Mouse (Mus musculus) spleen, adult 2 months (tissue): Measurements from ENCODE around the gene AC124108.1. TPM values are rescaled to one million over a fixed set of nuclear protein-coding genes. Genes with fewer than 3 reads are reported as not detected.

Source experiments
- DNase-seq, 2 experiments: peaks; one replicate each; pipeline versions ENCODE4 v3.0.0 to v3.0.0-alpha.2; 2012 to 2021; ENCODE audit warnings: low spot score in 2 of 2, low read depth in 1 of 2
- H3K27ac ChIP-seq: fragments of 200-500 bp; 2 replicates; pipeline ENCODE4 v1.5.1; 2012; ENCODE audit warnings: low read length, inconsistent platforms; ENCODE audit not compliant: insufficient read depth
- H3K27me3 ChIP-seq: fragments of 200-500 bp; 2 replicates; pipeline ENCODE4 v1.6.1; 2012; ENCODE audit warnings: mild to moderate bottlenecking, moderate library complexity, low read length, inconsistent platforms; ENCODE audit not compliant: control insufficient read depth, insufficient read depth
- H3K36me3 ChIP-seq: fragments of 200-500 bp; 2 replicates; pipeline ENCODE4 v1.6.1; 2012; ENCODE audit warnings: mild to moderate bottlenecking, low read length, inconsistent platforms; ENCODE audit not compliant: control insufficient read depth, insufficient read depth
- H3K4me1 ChIP-seq: fragments of 200-500 bp; 2 replicates; pipeline ENCODE4 v1.6.1; 2011; ENCODE audit warnings: inconsistent platforms; ENCODE audit not compliant: control insufficient read depth, insufficient read depth, insufficient read length
- H3K4me3 ChIP-seq: fragments of 200-500 bp; 2 replicates; pipeline ENCODE4 v1.5.1; 2011; ENCODE audit warnings: mild to moderate bottlenecking, inconsistent platforms; ENCODE audit not compliant: insufficient read depth, insufficient read length; ENCODE audit errors: extremely low read depth
- CTCF ChIP-seq: fragments of 200-500 bp; IDR thresholded peaks from 2 replicates; pipeline ENCODE4 v1.5.1; 2011; ENCODE audit warnings: mild to moderate bottlenecking, inconsistent platforms; ENCODE audit not compliant: insufficient read depth, insufficient read length, insufficient replicate concordance; ENCODE audit errors: extremely low read depth
- POLR2A ChIP-seq: fragments of 200-500 bp; IDR thresholded peaks from 2 replicates; pipeline ENCODE4 v1.6.1; 2011; ENCODE audit warnings: low read depth, low read length, inconsistent platforms
- WGBS: fragments of 180-500 bp; shearing (Covaris S2); methylation state at CpG from one replicate; pipeline ENCODE4 v1.1.7; 2018; 5-methylcytosine and 5-hydroxymethylcytosine counted together
- polyA plus RNA-seq: library from polyadenylated mRNA; depleted of rRNA; stranded (reverse); fragments of >200 nt; gene quantifications from 2 replicates; pipeline ENCODE4 v1.2.3, GENCODE M21; 2012

Gene AC124108.1
- polyA plus RNA-seq, 1 experiment = not detected

DNA sequence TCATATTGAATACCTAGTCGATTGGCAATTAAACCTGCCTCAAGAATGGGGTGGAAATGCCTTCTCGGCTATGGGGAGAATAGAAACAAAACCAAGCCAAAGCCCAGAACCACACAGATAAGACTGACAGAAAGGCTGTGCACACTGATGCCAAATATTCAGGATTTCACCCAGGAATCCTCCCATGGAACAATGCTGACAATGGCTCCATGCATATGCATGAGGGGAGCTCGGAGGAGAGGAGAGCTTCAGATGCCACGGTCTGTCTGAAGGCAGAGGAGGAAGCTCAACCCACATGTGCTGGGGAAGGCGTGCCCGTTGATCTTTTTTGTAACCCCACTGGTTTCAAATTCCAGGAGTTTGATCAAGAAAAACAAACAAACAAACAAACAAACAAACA is 30.9 kb downstream of the AC124108.1 start:
- 44% methylated on average over 6 of the region's 6 CpGs for WGBS
- Histone ChIP-seq H3K4me3 (no peak overlapping the region), H3K36me3 (no peaks in the 10 kb centered on the region), H3K27me3 (no peaks in the 10 kb centered on the region), H3K4me1 (no peaks in the 10 kb centered on the region), H3K27ac (no peak overlapping the region)
- DNase-seq = no peak
- TF ChIP-seq POLR2A = no peak
- TF ChIP-seq CTCF = no peak

DNA sequence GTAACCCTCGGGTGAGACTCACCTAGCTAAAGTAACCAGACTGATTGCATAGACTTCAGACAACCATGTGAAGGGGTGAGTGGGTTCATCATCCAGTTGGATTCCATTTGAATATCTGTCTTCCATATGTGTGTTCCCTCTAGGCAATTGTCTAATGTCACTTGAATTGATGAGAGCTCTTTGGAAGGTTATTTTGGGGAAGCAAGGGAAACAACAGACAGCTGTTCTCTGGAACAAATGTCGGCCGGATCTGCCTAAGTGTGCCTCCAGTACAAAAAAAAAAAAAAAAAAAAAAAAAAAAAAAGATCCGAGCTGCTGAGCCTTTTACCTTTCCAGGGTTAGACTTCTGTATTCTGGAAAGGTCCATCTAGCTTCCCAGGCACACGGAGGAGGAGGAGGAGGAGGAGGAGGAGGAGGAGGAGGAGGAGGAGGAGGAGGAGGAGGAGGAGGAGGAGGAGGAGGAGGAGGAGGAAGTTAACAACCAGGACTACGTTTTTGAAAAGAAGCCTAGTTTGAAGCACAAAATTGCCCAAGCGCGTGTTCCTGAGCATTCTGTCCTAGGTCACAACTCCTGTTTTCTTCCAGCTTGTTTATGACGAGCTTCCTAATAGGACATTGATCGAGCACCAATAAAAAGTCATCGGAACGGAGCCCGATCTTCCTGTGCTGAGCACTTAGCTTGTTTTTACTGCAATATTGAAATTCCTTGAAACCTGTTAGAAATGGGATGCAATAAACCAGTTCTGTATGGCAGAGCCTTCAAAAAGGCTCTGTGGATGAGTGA is 35.2 kb downstream of the AC124108.1 start:
- Histone ChIP-seq H3K36me3 (no peaks in the 10 kb centered on the region), H3K27ac (no peak overlapping the region), H3K4me1 (no peaks in the 10 kb centered on the region), H3K27me3 (no peaks in the 10 kb centered on the region), H3K4me3 (no peak overlapping the region)
- no peak for TF ChIP-seq CTCF
- TF ChIP-seq POLR2A = no peak
- DNase-seq = no peak
- 71% methylated on average over 13 of the region's 13 CpGs for WGBS

DNA sequence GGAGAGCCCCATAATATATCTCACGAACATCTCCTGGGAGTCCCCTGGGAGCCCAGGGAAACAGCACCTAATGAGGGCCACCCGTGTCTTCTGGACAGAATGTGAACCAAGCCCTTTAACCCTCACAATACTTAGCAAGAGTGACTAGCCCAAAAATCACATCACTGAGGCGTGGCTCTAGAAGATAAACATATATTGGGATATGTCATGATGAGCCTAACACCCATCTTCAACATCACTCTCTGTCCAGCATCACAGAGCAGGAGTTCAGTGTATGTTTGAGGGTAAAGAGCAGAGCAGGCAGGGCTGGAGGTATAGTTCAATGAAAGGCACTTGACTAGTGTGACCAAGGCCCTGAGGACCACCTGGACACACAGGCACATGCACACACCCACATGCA is 38.4 kb downstream of the AC124108.1 start, which contains the start of gene Gm10188:
Gene Gm10188 (minus strand): TSS at position 101 of the 400 bp plus-strand sequence.
- H3K27ac ChIP-seq = no peak within 1 kb of the TSS
- H3K27me3 ChIP-seq = no peaks in the 10 kb centered on the region
- TF ChIP-seq POLR2A (no peak), CTCF (no peak)
- no peak within 1 kb of the TSS for H3K4me3 ChIP-seq
- DNase-seq = no peak
- H3K36me3 ChIP-seq = no peaks in the 10 kb centered on the region
- 86% methylated on average over 3 of the region's 3 CpGs for WGBS
- H3K4me1 ChIP-seq = no peaks in the 10 kb centered on the region

- no peak overlapping the region for H3K4me3 ChIP-seq
- no peaks in the 10 kb centered on the region for H3K4me1 ChIP-seq
- no peak for DNase-seq
- 82% methylated on average over 7 of the region's 7 CpGs for WGBS
- no peaks in the 10 kb centered on the region for H3K36me3 ChIP-seq
- no peak for TF ChIP-seq POLR2A
- TF ChIP-seq CTCF = no peak
- no peaks in the 10 kb centered on the region for H3K27me3 ChIP-seq
- no peak overlapping the region for H3K27ac ChIP-seq
Measured at GRCm38 (mm10) chr1:132231470-132232274, 40.4 kb downstream of the AC124108.1 start.

DNA sequence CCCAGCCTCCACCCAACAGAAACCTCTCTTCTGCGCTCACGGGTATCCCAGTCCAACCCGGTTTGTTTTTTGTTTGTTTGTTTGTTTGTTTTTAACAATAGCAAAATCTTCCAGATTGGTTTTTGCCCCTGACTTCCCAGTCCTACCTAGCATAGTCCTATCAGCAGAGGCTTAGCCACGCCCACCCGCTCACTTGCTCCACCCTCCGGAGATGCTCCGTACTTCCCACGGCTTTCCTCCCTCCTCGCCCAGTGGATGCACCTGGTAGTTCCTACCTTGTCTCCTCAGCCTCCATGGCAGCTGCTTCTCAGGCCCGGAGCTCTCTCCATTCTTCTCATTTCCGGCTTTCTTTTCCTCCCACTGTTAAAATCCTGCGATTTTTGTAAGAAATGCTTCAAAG is 42.3 kb downstream of the AC124108.1 start:
- Histone ChIP-seq H3K4me3 (no peak overlapping the region), H3K36me3 (no peaks in the 10 kb centered on the region), H3K4me1 (no peaks in the 10 kb centered on the region), H3K27me3 (no peaks in the 10 kb centered on the region), H3K27ac (no peak overlapping the region)
- DNase-seq = no peak
- TF ChIP-seq POLR2A = no peak
- TF ChIP-seq CTCF = no peak
- 36% methylated on average over 12 of the region's 12 CpGs for WGBS

DNA sequence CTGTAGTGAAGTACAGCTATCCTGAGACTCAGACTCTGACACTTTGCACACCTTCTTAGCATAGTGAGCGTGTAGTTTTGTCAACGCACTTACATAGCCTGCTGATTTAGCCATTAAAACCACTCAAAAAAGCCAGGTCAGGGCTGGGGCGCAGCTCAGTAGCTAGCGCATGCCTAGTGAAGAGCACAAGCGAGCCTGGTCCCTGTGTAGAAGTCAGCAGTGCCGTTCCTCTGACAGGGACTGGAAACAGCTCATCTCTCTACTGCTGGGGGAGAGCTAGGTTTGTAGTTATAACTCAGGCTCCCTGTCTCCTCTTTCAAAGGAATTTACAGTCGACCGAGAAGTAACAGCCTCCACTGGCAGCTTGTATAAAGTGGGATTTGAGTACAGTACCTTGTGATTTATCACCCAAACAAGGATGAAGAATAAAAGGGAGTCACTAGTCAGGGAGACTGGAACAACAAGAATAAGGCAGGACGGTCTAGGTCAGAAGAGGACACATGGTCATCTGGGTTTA is 43.6 kb downstream of the AC124108.1 start:
- Histone ChIP-seq H3K36me3 (no peaks in the 10 kb centered on the region), H3K27me3 (no peaks in the 10 kb centered on the region), H3K4me1 (no peaks in the 10 kb centered on the region), H3K27ac (no peak overlapping the region), H3K4me3 (no peak overlapping the region)
- DNase-seq = no peak
- 71% methylated on average over 9 of the region's 9 CpGs for WGBS
- TF ChIP-seq CTCF (no peak), POLR2A (no peak)

GRCm38 (mm10) chr1:132237585-132238159 is 46.4 kb downstream of the AC124108.1 start:
- peak; percentile 69; the same call in 1 of the 2 replicates for TF ChIP-seq CTCF
- no peak for TF ChIP-seq POLR2A
- no peak overlapping the region for H3K4me3 ChIP-seq
- no peaks in the 10 kb centered on the region for H3K4me1 ChIP-seq
- WGBS = 15% methylated on average over 6 of the region's 6 CpGs
- H3K27me3 ChIP-seq = no peaks in the 10 kb centered on the region
- DNase-seq = peak; percentile 17 to 53
- no peaks in the 10 kb centered on the region for H3K36me3 ChIP-seq
- no peak overlapping the region for H3K27ac ChIP-seq
